Mouse (Mus musculus): ENCODE measurements around the gene Ppm1h. TPM values are rescaled to one million over a fixed set of nuclear protein-coding genes. Genes with fewer than 3 reads are reported as not detected.

The Ppm1h gene
- polyA plus RNA-seq, 1 experiment from 2014 or later, result 33.4 TPM

DNA sequence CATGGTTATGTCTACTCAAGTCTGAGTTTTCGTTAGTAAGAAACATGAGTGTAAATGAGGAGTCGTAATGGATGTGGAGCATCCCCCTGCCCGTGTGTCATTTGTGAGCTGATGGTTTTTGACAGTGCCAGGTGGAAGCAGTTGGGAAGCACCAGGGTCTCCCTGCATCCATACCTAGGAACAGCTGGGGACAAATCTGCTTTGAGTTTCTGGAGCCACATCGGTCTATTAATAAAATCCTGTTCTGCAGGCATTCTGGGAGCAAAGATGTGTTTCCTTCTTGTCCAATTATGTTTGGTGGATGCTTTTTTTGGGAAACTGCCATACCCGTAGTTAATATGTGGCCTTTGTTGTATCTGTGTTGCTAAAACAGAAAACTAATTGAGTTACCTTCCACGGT lies 26.9 kb downstream of the Ppm1h start:
- Histone ChIP-seq H3K9ac (no peak overlapping the region), H3K27ac (replicated peaks) (no peak overlapping the region), H3K27me3 (no peaks in the 10 kb centered on the region), H3K4me2 (no peak overlapping the region), H3K4me1 (replicated peaks) (peaks cover 20% of the 10 kb centered on the region), H3K36me3 (no peaks in the 10 kb centered on the region), H3K9me3 (no peaks in the 10 kb centered on the region), H3K4me3 (no peak overlapping the region)
- no peak for ATAC-seq (ENCODE audit: low read depth)
- 89% methylated on average over 6 of the region's 6 CpGs for WGBS

GRCm38 (mm10) chr10:122711381-122711811 lies 32.8 kb downstream of the Ppm1h start:
- H3K9ac ChIP-seq, result peak overlapping the region; percentile 5; the same call in 1 of the 2 replicates
- H3K36me3 ChIP-seq, result no peaks in the 10 kb centered on the region
- no peak overlapping the region for H3K4me2 ChIP-seq
- WGBS, result 51% methylated on average over 6 of the region's 6 CpGs
- H3K4me1 ChIP-seq (replicated peaks), result peaks cover 56% of the 10 kb centered on the region
- H3K9me3 ChIP-seq, result no peaks in the 10 kb centered on the region
- H3K4me3 ChIP-seq, result no peak overlapping the region
- no peaks in the 10 kb centered on the region for H3K27me3 ChIP-seq
- no peak for ATAC-seq (ENCODE audit: low read depth)
- H3K27ac ChIP-seq (replicated peaks), result peak overlapping the region; percentile 57

DNA sequence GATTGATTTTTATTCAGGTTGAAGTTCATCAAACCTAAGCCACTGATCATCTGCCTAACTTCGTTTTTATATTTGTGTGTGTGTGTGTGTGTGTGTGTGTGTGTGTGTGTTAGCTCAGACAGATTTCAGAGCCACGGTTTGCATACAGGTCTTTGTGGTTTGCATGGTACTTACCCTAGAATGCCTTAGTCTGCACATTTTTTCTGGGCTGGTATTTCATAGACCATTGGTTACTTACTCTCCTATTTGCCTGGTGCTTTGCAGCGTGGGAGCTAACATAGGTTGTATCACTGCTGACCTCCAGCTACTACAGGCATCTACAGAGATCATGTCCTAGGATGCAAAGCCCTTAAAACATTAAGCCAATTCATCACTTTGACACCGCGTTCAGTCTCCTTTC lies 33.7 kb downstream of the Ppm1h start:
- H3K4me1 ChIP-seq (replicated peaks), result peaks cover 65% of the 10 kb centered on the region
- no peak overlapping the region for H3K4me3 ChIP-seq
- peak overlapping the region; percentile 57; the same call in 1 of the 2 replicates for H3K27ac ChIP-seq (replicated peaks)
- H3K4me2 ChIP-seq, result no peak overlapping the region
- no peak overlapping the region for H3K9ac ChIP-seq
- no peaks in the 10 kb centered on the region for H3K27me3 ChIP-seq
- no peaks in the 10 kb centered on the region for H3K9me3 ChIP-seq
- no peaks in the 10 kb centered on the region for H3K36me3 ChIP-seq
- ATAC-seq (ENCODE audit: low read depth), result no peak
- 73% methylated on average over 5 of the region's 5 CpGs for WGBS

DNA sequence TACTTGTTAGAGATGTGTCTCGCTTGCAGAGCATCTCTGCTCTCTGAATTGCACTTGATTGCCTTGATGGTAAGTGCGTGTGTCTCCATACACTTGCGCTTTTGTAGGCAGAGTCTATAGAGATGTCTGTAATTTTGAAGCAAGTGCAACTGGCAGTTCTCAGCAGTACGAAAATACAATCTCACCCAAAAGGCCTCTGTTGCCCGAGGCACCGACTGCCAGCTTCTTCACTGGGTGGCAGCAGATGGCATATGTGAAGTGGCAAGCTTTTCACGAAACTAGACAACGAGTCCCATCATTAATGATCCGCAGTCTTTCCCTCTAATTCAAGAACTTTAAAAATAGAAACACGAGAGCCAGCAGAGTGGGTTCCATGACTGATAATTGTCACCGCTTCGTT lies 37.3 kb downstream of the Ppm1h start:
- Histone ChIP-seq H3K9ac (no peak overlapping the region), H3K4me2 (no peak overlapping the region), H3K27me3 (no peaks in the 10 kb centered on the region), H3K36me3 (no peaks in the 10 kb centered on the region), H3K4me1 (replicated peaks) (peaks cover 51% of the 10 kb centered on the region), H3K27ac (replicated peaks) (peak overlapping the region; percentile 6), H3K4me3 (no peak overlapping the region), H3K9me3 (no peaks in the 10 kb centered on the region)
- 51% methylated on average over 12 of the region's 12 CpGs for WGBS
- no peak for ATAC-seq (ENCODE audit: low read depth)

DNA sequence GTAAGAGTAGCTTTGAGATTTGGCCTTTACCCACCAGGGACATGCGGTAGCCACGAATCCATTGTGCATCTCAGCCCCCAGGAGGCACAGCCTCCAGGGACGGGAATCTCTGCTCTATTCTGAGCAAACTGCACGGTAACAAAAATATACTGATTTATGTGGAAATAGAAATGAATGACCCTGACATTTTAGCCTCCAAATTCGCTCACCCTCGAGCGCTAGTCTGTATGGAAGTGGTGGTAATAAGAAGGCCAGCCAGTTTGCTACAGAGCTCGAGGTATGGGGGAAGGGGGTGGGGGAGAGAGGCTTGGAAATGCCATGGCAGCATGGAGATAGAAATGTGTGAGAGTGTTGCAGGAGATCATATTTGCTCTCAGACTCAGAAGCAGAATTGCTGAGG lies 37.7 kb downstream of the Ppm1h start:
- 17% methylated on average over 8 of the region's 8 CpGs for WGBS
- Histone ChIP-seq H3K27me3 (no peaks in the 10 kb centered on the region), H3K27ac (replicated peaks) (peak overlapping the region; percentile 6), H3K4me2 (no peak overlapping the region), H3K9me3 (no peaks in the 10 kb centered on the region), H3K9ac (no peak overlapping the region), H3K4me3 (no peak overlapping the region), H3K36me3 (no peaks in the 10 kb centered on the region), H3K4me1 (replicated peaks) (peaks cover 46% of the 10 kb centered on the region)
- 0 out of 2 replicates have a peak, but pooled peaks have one; percentile 45 for ATAC-seq (ENCODE audit: low read depth)

- ATAC-seq (ENCODE audit: low read depth), result peak; percentile 19; the same call in 1 of the 2 replicates
- H3K4me3 ChIP-seq, result no peak overlapping the region
- H3K4me2 ChIP-seq, result no peak overlapping the region
- H3K9me3 ChIP-seq, result no peaks in the 10 kb centered on the region
- peaks cover 40% of the 10 kb centered on the region for H3K4me1 ChIP-seq (replicated peaks)
- H3K36me3 ChIP-seq, result no peaks in the 10 kb centered on the region
- 69% methylated on average over 14 of the region's 14 CpGs for WGBS
- no peak overlapping the region for H3K9ac ChIP-seq
- peak overlapping the region; percentile 6; the same call in 1 of the 2 replicates for H3K27ac ChIP-seq (replicated peaks)
- no peaks in the 10 kb centered on the region for H3K27me3 ChIP-seq
These were observed 38.3 kb downstream of the Ppm1h start for GRCm38 (mm10) chr10:122716739-122717474.

DNA sequence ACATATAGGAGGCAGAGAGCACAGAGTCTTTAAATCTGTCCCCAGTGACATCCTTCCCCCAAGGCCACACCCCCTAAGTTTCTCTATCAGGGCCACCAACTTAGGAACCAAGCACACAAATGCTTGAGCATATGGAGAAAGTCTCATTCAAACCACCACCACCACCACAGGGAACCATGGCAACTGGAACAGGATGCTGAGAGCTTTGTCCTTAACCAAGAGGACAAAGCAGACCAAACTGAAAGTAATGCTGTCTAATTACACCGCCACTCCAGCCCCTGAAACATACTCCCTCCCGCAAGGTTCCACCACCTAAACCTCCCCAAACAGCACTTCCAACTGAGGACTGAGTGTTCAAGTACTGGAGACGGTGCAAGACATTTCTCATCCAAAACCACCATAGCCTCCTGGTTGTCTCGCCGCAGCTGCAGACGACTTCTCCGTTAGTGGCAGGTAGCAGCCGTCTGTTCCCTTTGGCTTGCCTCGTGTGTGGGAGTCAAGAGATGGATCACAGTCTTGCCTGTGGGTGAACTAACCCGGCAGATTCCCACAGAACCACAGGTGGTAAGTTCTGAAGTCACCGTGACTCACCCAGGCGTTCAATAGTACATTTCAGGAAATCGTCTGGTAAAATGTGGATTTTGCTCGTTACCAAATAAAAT lies 39.3 kb downstream of the Ppm1h start:
- H3K27ac ChIP-seq (replicated peaks), result no peak overlapping the region
- H3K36me3 ChIP-seq, result no peaks in the 10 kb centered on the region
- no peak overlapping the region for H3K4me3 ChIP-seq
- no peaks in the 10 kb centered on the region for H3K27me3 ChIP-seq
- no peak overlapping the region for H3K4me2 ChIP-seq
- ATAC-seq (ENCODE audit: low read depth), result no peak
- H3K4me1 ChIP-seq (replicated peaks), result peaks cover 31% of the 10 kb centered on the region
- no peak overlapping the region for H3K9ac ChIP-seq
- WGBS, result 74% methylated on average over 14 of the region's 14 CpGs
- H3K9me3 ChIP-seq, result no peaks in the 10 kb centered on the region

GRCm38 (mm10) chr10:122718951-122719350 lies 40.4 kb downstream of the Ppm1h start:
- Histone ChIP-seq H3K27ac (replicated peaks) (no peak overlapping the region), H3K9ac (no peak overlapping the region), H3K9me3 (no peaks in the 10 kb centered on the region), H3K27me3 (no peaks in the 10 kb centered on the region), H3K36me3 (no peaks in the 10 kb centered on the region), H3K4me1 (replicated peaks) (peaks cover 31% of the 10 kb centered on the region), H3K4me2 (no peak overlapping the region), H3K4me3 (no peak overlapping the region)
- no peak for ATAC-seq (ENCODE audit: low read depth)
- WGBS, result 72% methylated on average over 7 of the region's 7 CpGs

GRCm38 (mm10) chr10:122722111-122722510 lies 43.5 kb downstream of the Ppm1h start:
- H3K27me3 ChIP-seq, result no peaks in the 10 kb centered on the region
- peaks cover 11% of the 10 kb centered on the region; the same call in 1 of the 2 replicates for H3K4me1 ChIP-seq (replicated peaks)
- H3K9ac ChIP-seq, result no peak overlapping the region
- no peaks in the 10 kb centered on the region for H3K36me3 ChIP-seq
- 84% methylated on average over 6 of the region's 6 CpGs for WGBS
- no peak overlapping the region for H3K4me3 ChIP-seq
- no peak for ATAC-seq (ENCODE audit: low read depth)
- no peaks in the 10 kb centered on the region for H3K9me3 ChIP-seq
- no peak overlapping the region for H3K4me2 ChIP-seq
- H3K27ac ChIP-seq (replicated peaks), result no peak overlapping the region

DNA sequence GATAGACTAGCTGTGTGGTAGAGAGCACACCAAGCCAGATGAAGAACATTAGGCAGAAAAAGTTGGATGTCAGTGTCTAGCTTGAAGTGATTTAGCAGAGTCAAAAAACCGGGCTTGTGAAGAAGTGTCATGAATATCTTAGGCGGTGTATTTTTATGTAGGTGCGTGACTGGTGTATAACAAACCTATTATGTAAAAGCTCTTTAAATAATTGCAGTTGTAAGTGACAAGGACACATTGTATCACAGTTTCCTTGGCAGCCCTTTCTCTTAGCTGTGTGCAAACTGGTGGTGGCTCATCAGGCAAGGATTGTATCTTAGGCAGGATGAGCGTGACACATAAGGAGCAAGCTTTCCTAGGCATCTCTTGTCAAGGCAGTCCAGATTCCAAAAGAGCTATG lies 46.1 kb downstream of the Ppm1h start:
- no peak overlapping the region for H3K9ac ChIP-seq
- ATAC-seq (ENCODE audit: low read depth), result no peak
- H3K4me2 ChIP-seq, result no peak overlapping the region
- no peaks in the 10 kb centered on the region for H3K36me3 ChIP-seq
- H3K9me3 ChIP-seq, result no peaks in the 10 kb centered on the region
- no peak overlapping the region for H3K27ac ChIP-seq (replicated peaks)
- no peaks in the 10 kb centered on the region for H3K27me3 ChIP-seq
- no peaks in the 10 kb centered on the region for H3K4me1 ChIP-seq (replicated peaks)
- WGBS, result 86% methylated on average over 4 of the region's 4 CpGs
- H3K4me3 ChIP-seq, result no peak overlapping the region

DNA sequence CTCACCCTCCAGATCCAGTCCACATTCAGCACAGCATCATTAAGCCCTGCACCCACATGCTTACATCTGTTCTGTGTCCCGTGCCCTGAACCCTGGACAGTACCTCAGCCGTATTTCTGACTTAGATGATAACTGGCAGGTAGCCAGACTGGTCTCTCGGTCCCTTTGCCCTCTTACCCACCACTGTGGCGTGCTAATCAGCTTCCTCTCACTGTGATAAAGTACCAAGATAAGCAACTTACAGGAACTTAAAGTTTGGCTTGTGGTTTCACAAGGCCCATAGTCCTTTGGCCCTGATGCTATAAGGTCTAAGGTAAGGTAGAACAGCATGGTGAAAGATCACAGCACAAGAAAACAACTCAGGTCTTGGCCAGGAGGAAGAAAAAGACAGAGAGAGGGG lies 48.7 kb downstream of the Ppm1h start:
- Histone ChIP-seq H3K4me3 (no peak overlapping the region), H3K4me2 (no peak overlapping the region), H3K27me3 (no peaks in the 10 kb centered on the region), H3K9ac (no peak overlapping the region), H3K36me3 (no peaks in the 10 kb centered on the region), H3K4me1 (replicated peaks) (no peaks in the 10 kb centered on the region), H3K27ac (replicated peaks) (no peak overlapping the region), H3K9me3 (no peaks in the 10 kb centered on the region)
- 74% methylated on average over 4 of the region's 4 CpGs for WGBS
- ATAC-seq (ENCODE audit: low read depth), result no peak

DNA sequence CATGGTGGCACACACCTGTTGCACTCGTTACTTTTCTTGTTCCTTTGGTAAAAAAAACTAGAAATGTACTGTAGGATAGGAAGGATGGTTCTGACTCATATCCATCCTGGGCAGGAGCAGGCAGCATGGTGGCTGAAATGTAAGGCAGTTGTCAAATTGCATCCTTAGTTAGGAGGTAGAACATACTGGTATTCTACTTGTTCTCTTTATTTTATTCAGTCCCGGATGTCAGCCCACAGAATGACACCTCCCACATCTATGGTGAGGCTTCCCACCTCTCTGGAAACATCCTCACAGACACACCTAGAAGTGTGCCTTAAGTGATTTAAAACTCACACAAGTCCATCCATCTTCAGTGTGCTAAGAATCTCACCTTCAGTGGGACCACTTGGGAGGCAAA lies 49.6 kb downstream of the Ppm1h start:
- no peaks in the 10 kb centered on the region for H3K27me3 ChIP-seq
- ATAC-seq (ENCODE audit: low read depth), result no peak
- no peaks in the 10 kb centered on the region for H3K9me3 ChIP-seq
- H3K27ac ChIP-seq (replicated peaks), result no peak overlapping the region
- no peaks in the 10 kb centered on the region for H3K4me1 ChIP-seq (replicated peaks)
- no peak overlapping the region for H3K4me2 ChIP-seq
- no peak overlapping the region for H3K4me3 ChIP-seq
- WGBS, result 87% methylated on average over 2 of the region's 2 CpGs
- no peaks in the 10 kb centered on the region for H3K36me3 ChIP-seq
- no peak overlapping the region for H3K9ac ChIP-seq

Data from neural tube, embryonic 13.5 days (tissue).